Mouse (Mus musculus): ENCODE measurements at regions not wholly inside any gene's neighbourhood (a gene's known extent, or its start where the extent isn't known, plus 50 kb on each side); places are given as distances from the start of the nearest gene placed in this dataset.

GRCm38 (mm10) chr8:50007546-50007945 lies 1163.8 kb upstream of the Tenm3 start:
- H3K4me3 ChIP-seq (ENCODE audit: low read depth, low read length): no peak overlapping the region
- WGBS: 88% methylated on average over 3 of the region's 3 CpGs
- H3K27ac ChIP-seq (replicated peaks; ENCODE audit: low read depth, low read length): no peak overlapping the region
- ATAC-seq (ENCODE audit: insufficient number of reproducible peaks, low FRiP score, low TSS enrichment, low read depth) (no peak), DNase-seq (ENCODE audit: low spot score) (no peak)
- H3K4me1 ChIP-seq (ENCODE audit: control insufficient read depth, insufficient read depth, low read length): no peaks in the 10 kb centered on the region
- no peaks in the 10 kb centered on the region for H3K9me3 ChIP-seq (ENCODE audit: control insufficient read depth, low read length)
- no peaks in the 10 kb centered on the region for H3K36me3 ChIP-seq (ENCODE audit: control insufficient read depth, insufficient read depth, low read length)
- no peak overlapping the region for H3K4me2 ChIP-seq (ENCODE audit: low read depth, severe bottlenecking)
- H3K9ac ChIP-seq (ENCODE audit: low read length): no peak overlapping the region
- H3K27me3 ChIP-seq (ENCODE audit: control insufficient read depth, insufficient read depth, low read length): no peaks in the 10 kb centered on the region

- 58% methylated on average over 1 of the region's 1 CpGs for WGBS
- Histone ChIP-seq H3K27me3 (ENCODE audit: control insufficient read depth, insufficient read depth, low read length) (no peaks in the 10 kb centered on the region), H3K4me3 (ENCODE audit: low read depth, low read length) (no peak overlapping the region), H3K4me2 (ENCODE audit: low read depth, severe bottlenecking) (no peak overlapping the region), H3K9ac (ENCODE audit: low read length) (no peak overlapping the region), H3K4me1 (ENCODE audit: control insufficient read depth, insufficient read depth, low read length) (no peaks in the 10 kb centered on the region), H3K9me3 (ENCODE audit: control insufficient read depth, low read length) (no peaks in the 10 kb centered on the region), H3K27ac (replicated peaks; ENCODE audit: low read depth, low read length) (no peak overlapping the region), H3K36me3 (ENCODE audit: control insufficient read depth, insufficient read depth, low read length) (no peaks in the 10 kb centered on the region)
- ATAC-seq (ENCODE audit: insufficient number of reproducible peaks, low FRiP score, low TSS enrichment, low read depth): no peak
- no peak for DNase-seq (ENCODE audit: low spot score)
Observed at GRCm38 (mm10) chr8:50004254-50004653, 1160.5 kb upstream of the Tenm3 start.

- no peaks in the 10 kb centered on the region for H3K4me1 ChIP-seq (ENCODE audit: control insufficient read depth, insufficient read depth, low read length)
- H3K9ac ChIP-seq (ENCODE audit: low read length): no peak overlapping the region
- DNase-seq (ENCODE audit: low spot score): no peak
- H3K27ac ChIP-seq (replicated peaks; ENCODE audit: low read depth, low read length): no peak overlapping the region
- no peaks in the 10 kb centered on the region for H3K36me3 ChIP-seq (ENCODE audit: control insufficient read depth, insufficient read depth, low read length)
- WGBS: 78% methylated on average over 2 of the region's 2 CpGs
- H3K4me3 ChIP-seq (ENCODE audit: low read depth, low read length): no peak overlapping the region
- no peak for ATAC-seq (ENCODE audit: insufficient number of reproducible peaks, low FRiP score, low TSS enrichment, low read depth)
- H3K27me3 ChIP-seq (ENCODE audit: control insufficient read depth, insufficient read depth, low read length): no peaks in the 10 kb centered on the region
- H3K4me2 ChIP-seq (ENCODE audit: low read depth, severe bottlenecking): no peak overlapping the region
- no peaks in the 10 kb centered on the region for H3K9me3 ChIP-seq (ENCODE audit: control insufficient read depth, low read length)
Observed at GRCm38 (mm10) chr8:50003641-50004040, 1159.9 kb upstream of the Tenm3 start.

GRCm38 (mm10) chr8:49998281-49999037 lies 1154.7 kb upstream of the Tenm3 start:
- no peak overlapping the region for H3K9ac ChIP-seq (ENCODE audit: low read length)
- no peak for ATAC-seq (ENCODE audit: insufficient number of reproducible peaks, low FRiP score, low TSS enrichment, low read depth)
- H3K27ac ChIP-seq (replicated peaks; ENCODE audit: low read depth, low read length): no peak overlapping the region
- no peak for DNase-seq (ENCODE audit: low spot score)
- H3K27me3 ChIP-seq (ENCODE audit: control insufficient read depth, insufficient read depth, low read length): no peaks in the 10 kb centered on the region
- WGBS: 59% methylated on average over 8 of the region's 8 CpGs
- H3K4me2 ChIP-seq (ENCODE audit: low read depth, severe bottlenecking): no peak overlapping the region
- no peaks in the 10 kb centered on the region for H3K36me3 ChIP-seq (ENCODE audit: control insufficient read depth, insufficient read depth, low read length)
- no peak overlapping the region for H3K4me3 ChIP-seq (ENCODE audit: low read depth, low read length)
- no peaks in the 10 kb centered on the region for H3K4me1 ChIP-seq (ENCODE audit: control insufficient read depth, insufficient read depth, low read length)
- no peaks in the 10 kb centered on the region for H3K9me3 ChIP-seq (ENCODE audit: control insufficient read depth, low read length)
